Mouse (Mus musculus) thymus, adult 2 months (tissue): ENCODE results near the gene Lonp2.

Source experiments
- CTCF ChIP-seq: fragments of 200-500 bp; IDR thresholded peaks from 2 replicates; pipeline ENCODE4 v1.5.1; 2012; ENCODE audit warnings: mild to moderate bottlenecking, control low read depth, low read length, moderate library complexity, borderline replicate concordance; ENCODE audit not compliant: control insufficient read depth, poor library complexity, insufficient read depth; ENCODE audit errors: extremely low read depth
- POLR2A ChIP-seq: fragments of 200-500 bp; IDR thresholded peaks from 2 replicates; pipeline ENCODE4 v1.6.1; 2012; ENCODE audit warnings: mild to moderate bottlenecking, low read length, control low read depth, moderate library complexity; ENCODE audit not compliant: control insufficient read depth, poor library complexity, insufficient read depth; ENCODE audit errors: extremely low read depth

DNA sequence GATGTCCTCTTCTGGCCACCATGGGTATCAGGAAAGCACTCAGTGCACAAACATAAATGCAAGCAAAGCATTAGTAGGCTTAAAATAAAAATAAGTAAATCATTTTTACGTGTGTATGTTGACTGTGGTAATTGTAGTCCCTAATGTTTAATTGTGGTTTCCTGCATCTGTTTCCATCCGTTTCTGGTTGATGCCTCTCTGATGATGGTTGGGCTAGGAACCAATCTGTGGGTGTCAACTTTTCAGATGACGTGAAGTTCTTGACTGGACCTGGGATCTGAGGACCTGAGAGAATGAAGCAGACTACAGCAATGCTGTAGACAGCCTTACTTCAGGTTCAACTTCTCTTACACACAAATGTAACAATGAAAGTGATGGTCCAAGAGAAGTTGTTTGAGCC, 19.2 kb upstream of the Lonp2 start:
- TF ChIP-seq CTCF (no peak), POLR2A (no peak)
